Mouse (Mus musculus) G1E (cell line): ENCODE results near the gene Ext2.

Experiments used
- CTCF ChIP-seq: IDR thresholded peaks from 2 replicates; pipeline ENCODE4 v1.5.1; 2012; ENCODE audit warnings: low read depth, low read length, inconsistent platforms, mixed read lengths
- GATA1 ChIP-seq: IDR thresholded peaks from 2 replicates; pipeline ENCODE4 v1.6.1; 2012; ENCODE audit warnings: borderline replicate concordance, low read length, inconsistent platforms, mixed read lengths
- TAL1 ChIP-seq: conservative IDR thresholded peaks from 2 replicates; pipeline ENCODE4 v1.6.1; 2012; ENCODE audit warnings: low read depth, low read length, inconsistent platforms, mixed read lengths

- TF ChIP-seq CTCF: no peak
- TF ChIP-seq TAL1: no peak
- no peak for TF ChIP-seq GATA1
Observed at GRCm38 (mm10) chr2:93643403-93643780, 179.0 kb downstream of the Ext2 start.
